Mouse (Mus musculus): ENCODE results near the gene Slc17a6.

DNA sequence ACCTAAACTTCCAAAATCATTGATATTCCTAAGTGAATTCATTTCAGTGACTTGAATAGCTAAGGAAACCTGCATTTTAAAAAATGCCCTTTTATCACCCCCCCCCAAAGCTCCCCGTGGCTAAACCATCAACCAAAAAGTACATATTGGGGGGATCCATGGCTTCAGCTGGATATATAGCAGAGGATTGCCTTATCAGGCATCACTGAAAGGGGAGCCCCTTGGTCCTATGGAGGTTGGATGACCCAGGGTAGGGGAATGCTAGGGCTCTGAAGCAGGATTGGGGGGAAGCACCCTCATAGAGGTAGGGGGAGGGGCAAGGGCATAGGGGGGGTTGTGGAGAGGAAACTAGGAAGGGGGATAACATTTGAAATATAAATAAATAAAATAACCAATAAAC lies 1.8 kb upstream of the Slc17a6 start:
- TF ChIP-seq CTCF (conservative IDR thresholded peaks at IDR 0.05; ENCODE audit: low read length) (no peak), POU5F1 (IDR thresholded peaks at IDR 0.05; ENCODE audit: borderline replicate concordance, low read length) (no peak), NANOG (IDR thresholded peaks at IDR 0.05; ENCODE audit: borderline replicate concordance, low read length) (no peak)
